Mouse (Mus musculus) layer of hippocampus, adult 2 months (tissue): Measurements from ENCODE around the gene Kcnab3. TPM values are rescaled to one million over a fixed set of nuclear protein-coding genes. Genes with fewer than 3 reads are reported as not detected.

Experiments
- DNase-seq, 2 experiments: peaks; one replicate each; pipeline ENCODE4 v3.0.0; 2022; ENCODE audit warnings: low spot score in 2 of 2
- H3K27ac ChIP-seq: fragments of 200-600 bp; 2 replicates; pipeline ENCODE4 v1.8.1; 2022
- H3K4me3 ChIP-seq: fragments of 200-600 bp; 2 replicates; pipeline ENCODE4 v1.8.1; 2022; ENCODE audit warnings: mild to moderate bottlenecking
- CTCF ChIP-seq: fragments of 200-600 bp; conservative IDR thresholded peaks from 2 replicates; pipeline ENCODE4 v1.8.1; 2022; ENCODE audit warnings: antibody characterized with exemption, mild to moderate bottlenecking, moderate library complexity
- total RNA-seq, 2 experiments: library from RNA; stranded (reverse); gene quantifications; 2 replicates each; pipeline ENCODE4 v1.2.3; 2021

Gene Kcnab3
- total RNA-seq, 2 experiments from 2014 or later, result 20.6 to 26.1 TPM

DNA sequence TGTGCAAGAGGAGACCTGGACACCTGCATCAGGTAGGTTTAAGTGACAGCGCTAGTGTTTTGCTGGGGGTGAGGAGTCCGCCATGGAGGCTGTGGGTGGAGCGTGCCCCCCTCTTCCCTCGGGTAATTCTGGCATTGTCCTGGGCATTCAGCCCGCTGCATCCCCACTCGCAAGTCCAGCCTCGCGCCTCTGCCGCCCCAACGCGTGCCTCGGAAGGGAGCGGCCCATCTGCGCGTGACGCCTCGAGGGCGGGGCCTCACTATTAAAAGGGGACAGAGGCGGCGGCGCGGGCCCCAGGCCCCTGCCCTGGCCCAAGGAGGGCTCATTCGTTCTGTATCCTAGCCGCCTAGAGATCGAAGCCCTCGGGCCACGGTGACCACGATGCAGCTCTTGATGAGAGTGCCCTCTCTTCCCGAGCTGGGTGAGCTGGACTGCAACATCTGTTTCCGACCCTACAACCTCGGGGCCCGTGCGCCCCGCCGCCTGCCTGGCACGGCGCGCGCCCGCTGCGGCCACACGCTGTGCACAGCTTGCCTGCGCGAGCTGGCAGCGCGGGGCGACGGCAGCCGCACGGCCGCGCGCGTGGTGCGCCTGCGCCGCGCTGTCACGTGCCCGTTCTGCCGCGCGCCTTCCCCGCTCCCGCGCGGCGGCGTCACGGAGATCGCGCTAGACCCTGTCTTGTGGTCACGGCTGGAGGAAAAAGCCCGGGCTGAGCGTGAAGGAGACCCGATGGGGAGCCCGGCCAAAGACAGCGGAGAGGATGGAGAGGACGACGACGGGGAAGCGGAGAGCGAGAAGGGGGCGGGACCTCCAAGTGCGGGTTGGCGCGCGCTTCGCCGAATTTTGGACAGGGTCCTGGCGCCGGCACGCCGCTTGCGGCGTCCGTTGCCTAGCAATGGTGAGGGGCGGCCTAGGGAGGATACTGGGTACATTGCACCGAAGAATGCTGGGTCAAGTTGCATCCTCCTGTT is 14.4 kb downstream of the Kcnab3 start, which contains the start of gene Rnf227:
Gene Rnf227 (plus strand): TSS at position 301 of the 971 bp plus-strand sequence.
- DNase-seq, result peak; percentile 61 to 72
- H3K27ac ChIP-seq, result peak within 1 kb of the TSS; percentile 95
- H3K4me3 ChIP-seq, result peak within 1 kb of the TSS; percentile 62
- no peak for TF ChIP-seq CTCF

DNA sequence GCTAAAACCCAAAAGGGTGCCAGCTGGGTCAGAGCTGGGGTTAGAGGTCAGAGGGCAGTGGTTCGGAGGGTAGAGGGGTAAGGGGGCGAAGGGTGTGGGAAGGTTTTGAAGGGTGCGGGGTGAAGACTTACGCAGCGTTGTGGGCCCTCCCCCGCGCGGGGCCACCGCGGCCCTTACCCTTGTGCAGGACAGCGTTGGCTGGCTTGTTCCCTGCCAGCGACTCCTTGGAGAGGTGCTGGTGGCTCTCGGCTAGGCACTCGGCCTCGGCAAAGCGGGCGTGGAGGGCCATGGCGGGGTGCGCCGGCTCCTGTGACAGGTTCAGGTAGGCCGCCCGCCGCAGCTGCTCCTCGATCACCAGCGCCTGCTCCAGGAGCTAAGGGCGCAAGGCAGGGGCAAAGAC is 20.4 kb downstream of the Kcnab3 start:
- DNase-seq, result no peak
- TF ChIP-seq CTCF, result no peak
- Histone ChIP-seq H3K4me3 (no peak overlapping the region), H3K27ac (no peak overlapping the region)

DNA sequence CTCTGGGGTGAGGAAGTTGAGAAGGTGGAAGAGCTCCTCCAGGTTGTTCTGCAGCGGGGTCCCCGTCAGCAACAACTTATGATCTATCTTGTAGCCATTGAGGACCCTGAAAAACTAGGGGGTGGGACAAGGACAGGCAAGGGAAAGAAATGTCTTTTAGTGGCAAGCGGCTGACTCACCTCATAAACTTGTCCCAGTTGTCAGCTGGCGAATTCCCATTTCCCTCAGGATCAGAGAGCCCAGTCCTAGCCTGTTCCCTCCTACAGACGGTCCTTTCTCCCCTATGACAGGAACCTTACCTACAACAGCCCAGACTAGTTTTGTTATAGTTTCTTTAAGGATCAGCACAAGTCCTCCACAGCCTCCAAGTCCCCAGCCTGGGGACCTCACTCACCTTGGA is 30.5 kb downstream of the Kcnab3 start:
- H3K27ac ChIP-seq, result no peak overlapping the region
- H3K4me3 ChIP-seq, result no peak overlapping the region
- DNase-seq, result no peak
- TF ChIP-seq CTCF, result no peak

DNA sequence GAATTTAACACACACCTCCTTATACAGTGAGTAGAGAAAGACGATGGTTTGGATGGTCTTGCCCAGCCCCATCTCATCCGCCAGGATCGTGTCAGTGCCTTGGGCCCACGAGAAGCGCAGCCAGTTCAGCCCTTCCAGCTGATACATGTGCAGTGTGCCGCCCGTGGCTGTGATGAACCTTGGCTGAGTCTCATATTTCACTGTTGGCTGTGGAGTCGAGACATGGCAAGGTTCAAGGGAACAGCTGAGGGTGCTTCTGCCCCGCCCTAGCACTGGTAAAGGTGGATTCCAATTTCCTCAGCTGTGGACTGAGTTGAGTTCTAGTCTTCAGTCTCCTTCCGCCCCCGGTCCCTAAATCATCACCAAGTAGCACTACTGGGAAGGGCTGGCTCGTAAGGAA is 31.6 kb downstream of the Kcnab3 start:
- no peak for TF ChIP-seq CTCF
- Histone ChIP-seq H3K27ac (no peak overlapping the region), H3K4me3 (no peak overlapping the region)
- DNase-seq, result no peak

DNA sequence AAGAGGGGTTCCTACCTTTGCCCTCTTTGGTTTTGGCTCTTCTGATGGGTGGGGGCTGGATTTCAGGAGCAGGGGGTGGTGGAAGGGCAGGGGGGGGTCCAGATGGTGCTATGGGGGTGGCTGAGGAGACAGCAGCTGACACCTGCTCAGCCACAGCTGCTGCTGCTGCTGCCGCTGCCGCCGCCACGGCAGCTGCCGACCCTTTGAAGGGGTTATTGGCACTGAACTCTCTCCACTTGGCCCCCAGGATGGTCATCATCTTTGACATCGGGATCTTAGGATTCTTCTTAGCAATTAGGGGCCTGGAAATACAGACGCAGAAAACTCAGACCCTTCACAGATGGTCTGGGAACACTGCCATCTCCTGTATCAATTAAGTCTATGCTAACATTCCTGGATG is 36.0 kb downstream of the Kcnab3 start:
- no peak overlapping the region for H3K4me3 ChIP-seq
- no peak for TF ChIP-seq CTCF
- no peak for DNase-seq
- no peak overlapping the region for H3K27ac ChIP-seq

DNA sequence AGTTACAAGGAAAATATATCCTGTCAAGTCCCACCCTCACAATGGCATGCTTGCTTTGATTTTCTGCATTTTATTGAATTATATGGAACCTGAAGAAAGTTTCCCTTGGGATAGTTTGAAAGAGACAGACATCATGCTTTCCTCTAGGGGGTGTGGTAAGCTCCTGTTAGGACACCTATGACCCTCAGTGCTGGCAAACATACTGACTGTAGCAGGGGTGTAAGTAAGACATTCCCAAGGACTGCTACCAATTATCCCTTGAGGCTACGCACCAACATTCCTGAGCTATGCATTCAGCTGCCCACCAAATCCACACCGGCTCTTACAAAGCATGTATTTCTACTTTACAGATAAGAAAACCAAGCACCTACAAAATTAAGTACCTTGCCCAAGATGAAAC is 36.4 kb downstream of the Kcnab3 start:
- H3K27ac ChIP-seq, result no peak overlapping the region
- no peak for DNase-seq
- peak; percentile 32 for TF ChIP-seq CTCF
- H3K4me3 ChIP-seq, result no peak overlapping the region

DNA sequence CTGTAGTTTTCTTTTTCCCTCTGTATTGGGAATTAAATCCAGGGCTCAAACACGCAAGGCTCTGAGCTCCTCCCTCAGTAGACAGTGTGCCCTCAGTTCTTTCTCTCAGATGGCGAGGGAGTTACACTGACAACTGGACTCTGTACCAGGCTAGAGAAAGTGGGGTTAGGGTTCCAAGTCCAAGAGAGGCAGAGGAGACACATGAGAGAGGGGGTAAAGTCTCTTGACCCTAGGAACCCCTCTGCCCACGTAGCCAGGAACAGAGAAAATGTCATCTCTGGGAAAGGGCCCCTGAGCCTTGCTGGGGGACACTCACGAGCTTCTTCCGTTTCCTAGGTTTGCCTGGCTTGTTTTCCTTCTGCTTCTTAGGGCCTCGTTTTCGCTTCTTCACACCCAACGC is 38.3 kb downstream of the Kcnab3 start:
- Histone ChIP-seq H3K4me3 (peak overlapping the region; percentile 1; the same call in 1 of the 2 replicates), H3K27ac (peak overlapping the region; percentile 99)
- DNase-seq, result no peak
- no peak for TF ChIP-seq CTCF

DNA sequence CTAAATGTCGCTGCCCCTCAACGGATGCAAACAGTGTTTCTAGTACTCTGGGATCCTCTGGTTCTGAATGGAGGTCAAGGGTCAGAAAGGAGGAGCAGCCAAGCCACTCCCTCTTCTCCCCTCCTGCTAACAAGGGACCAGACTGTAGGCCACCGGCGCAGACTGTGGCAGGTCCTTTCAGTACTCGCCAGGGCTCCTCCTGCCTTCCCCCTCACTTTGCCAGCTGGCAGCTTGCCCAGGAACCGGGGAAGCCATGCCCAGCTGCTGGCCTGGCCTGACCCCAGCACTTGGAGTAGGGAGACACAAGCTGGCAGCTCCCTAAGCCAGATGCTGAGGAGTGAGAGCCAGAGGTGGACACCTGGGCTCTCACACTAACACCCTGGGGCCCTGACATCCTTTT is 38.9 kb downstream of the Kcnab3 start:
- no peak; the same call in none of the 2 replicates for TF ChIP-seq CTCF
- peak overlapping the region; percentile 25 for H3K4me3 ChIP-seq
- H3K27ac ChIP-seq, result peak overlapping the region; percentile 99
- peak; percentile 87 to 91 for DNase-seq

DNA sequence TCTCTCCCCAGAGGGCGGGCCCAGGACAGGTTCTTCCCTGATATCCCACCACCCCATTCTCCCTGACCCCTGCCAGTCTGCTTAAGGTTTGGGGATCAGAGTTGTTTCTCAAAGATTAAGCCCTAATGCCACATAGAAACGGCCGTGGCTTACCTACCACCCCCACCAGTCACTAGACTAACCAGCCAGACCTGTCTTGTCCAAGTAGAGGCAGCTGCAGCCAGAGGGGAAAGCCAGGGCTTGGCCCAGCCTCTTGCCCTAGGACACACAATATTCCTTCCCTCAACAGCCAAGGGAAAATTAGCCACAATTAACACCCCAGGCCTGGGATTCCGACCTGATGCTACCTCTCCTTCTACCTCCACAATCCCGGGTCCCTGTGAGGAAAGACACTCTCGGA is 39.7 kb downstream of the Kcnab3 start:
- Histone ChIP-seq H3K27ac (peak overlapping the region; percentile 99), H3K4me3 (peak overlapping the region; percentile 87)
- no peak for DNase-seq
- TF ChIP-seq CTCF, result no peak

DNA sequence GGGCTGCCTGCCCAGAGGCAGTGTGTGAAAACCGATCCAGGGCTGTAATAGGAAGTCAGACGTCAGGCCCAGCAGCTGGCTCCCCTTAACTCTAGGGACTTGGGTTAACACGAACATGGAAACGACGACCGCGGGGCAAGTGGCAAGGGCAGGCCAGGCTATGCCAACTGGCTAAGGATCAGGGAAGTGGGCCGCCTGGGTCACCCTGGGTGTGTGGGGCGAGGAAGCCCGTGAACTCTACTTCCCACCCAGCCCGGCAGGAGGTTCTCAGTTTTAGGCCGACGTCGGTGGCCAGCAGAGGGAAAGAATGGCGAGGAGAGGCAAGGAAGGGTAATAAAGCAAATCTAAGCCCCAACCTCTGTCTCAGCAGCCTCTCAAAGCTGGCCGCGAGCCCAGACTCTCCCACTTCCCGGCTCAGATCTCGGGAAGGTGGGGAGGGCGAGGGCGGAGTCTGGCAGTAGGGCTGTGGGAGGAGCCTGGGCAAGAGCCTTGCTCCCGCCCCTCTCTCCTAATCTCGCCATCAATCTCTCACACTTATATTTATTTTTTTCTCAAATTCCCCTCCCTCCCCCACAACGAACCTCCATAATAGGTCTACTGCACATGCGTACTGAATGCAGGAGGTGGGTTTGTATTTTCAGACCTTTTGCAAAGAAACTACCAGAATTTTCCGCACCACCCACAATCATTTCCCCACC is 40.2 kb downstream of the Kcnab3 start:
- TF ChIP-seq CTCF, result peak; percentile 53
- peak overlapping the region; percentile 87 for H3K4me3 ChIP-seq
- peak overlapping the region; percentile 99 for H3K27ac ChIP-seq
- DNase-seq, result peak; percentile 95 to 97

DNA sequence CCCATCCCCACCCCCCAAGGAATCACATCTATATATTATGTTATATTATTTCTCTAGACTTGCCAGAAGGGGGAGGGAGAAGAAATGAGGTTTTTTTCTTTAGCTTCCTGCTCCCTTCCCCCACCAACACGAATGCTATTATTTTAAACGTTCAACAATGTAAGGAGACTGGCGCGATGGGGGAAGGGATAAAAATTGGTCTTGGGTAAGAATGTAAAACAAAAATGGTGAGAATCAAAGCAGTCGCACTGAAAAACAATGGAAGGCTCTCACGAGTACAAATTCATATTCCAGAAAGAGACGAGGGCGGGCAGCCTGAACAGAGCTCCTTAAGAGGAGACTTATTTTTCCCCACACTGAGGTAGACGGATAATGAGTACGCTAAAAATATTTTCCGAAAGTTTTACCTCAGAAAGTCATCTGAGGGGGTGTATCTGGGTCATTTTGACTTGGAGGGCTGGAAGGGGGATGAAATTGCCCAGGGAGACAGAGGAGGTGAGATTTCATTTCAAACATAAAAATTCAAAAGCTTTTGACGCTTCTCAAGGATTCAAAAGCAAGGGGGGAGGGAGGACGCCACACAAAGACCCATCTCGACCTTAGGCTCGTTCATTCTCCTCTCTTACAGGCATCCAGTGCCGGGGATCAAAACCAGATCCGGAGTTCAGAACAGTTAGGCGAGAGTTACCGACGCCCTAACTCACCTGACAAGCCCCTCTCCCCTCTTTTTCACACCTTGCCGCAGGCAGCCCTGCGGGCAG is 41.0 kb downstream of the Kcnab3 start:
- no peak for DNase-seq

DNA sequence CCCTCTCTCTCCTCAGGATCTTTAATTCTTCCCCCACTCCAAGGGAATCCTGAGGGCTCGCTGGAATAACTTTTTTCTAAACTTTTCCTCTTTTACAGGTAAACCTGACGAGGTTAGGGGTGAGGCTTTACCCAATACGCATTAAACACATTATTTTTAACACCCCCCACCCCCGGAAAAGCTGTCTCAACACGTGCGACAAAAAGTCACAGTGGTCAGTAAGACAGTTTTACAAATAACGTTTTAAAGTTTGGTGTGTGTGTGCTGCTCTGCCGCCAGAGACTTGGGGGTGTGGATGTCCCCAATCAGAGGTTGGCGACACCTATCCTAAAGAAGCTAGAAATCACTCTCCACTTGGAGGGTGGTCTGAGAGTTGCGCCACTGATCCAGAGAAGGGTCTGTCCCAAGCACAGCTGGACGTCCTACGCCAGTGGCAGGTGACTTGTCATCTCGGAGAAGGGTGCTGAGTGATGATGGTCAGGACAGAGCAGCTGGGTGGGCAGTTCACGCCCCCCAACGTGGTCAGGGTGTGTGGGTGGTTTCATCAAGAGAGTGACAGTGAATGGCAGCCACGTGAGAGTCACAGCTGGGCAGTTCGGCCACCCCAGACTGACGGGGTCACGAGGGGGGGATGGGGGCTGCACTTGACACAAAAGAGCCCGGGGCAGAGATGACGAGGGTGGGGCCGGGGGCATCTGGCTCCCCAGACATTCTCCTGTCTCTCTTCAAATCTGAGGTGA is 41.7 kb downstream of the Kcnab3 start:
- 0 out of 2 replicates have a peak, but pooled peaks have one; percentile 5 for TF ChIP-seq CTCF
- peak overlapping the region; percentile 99 for H3K27ac ChIP-seq

More for the DNA sequence above, 41.0 kb downstream of the Kcnab3 start:
- Histone ChIP-seq H3K27ac (peak overlapping the region; percentile 99), H3K4me3 (peak overlapping the region; percentile 87)
- no peak for TF ChIP-seq CTCF

More for the DNA sequence above, 41.7 kb downstream of the Kcnab3 start:
- DNase-seq, result no peak
- peak overlapping the region; percentile 87 for H3K4me3 ChIP-seq
